Mouse (Mus musculus) CH12.LX (cell line): Measurements from ENCODE around the gene Ttll11. TPM values are rescaled to one million over a fixed set of nuclear protein-coding genes. Genes with fewer than 3 reads are reported as not detected.

Experiments used
- DNase-seq: peaks from one replicate; pipeline ENCODE4 v3.0.0-alpha.2; 2013; ENCODE audit errors: extremely low read depth
- H3K27ac ChIP-seq: 2 replicates; pipeline ENCODE4 v1.5.1; 2012; ENCODE audit warnings: low read depth, mild to moderate bottlenecking, control low read depth, moderate library complexity; ENCODE audit not compliant: insufficient read depth
- H3K27me3 ChIP-seq: replicated peaks from 2 replicates; pipeline ENCODE3; 2012; ENCODE audit warnings: inconsistent platforms
- H3K36me3 ChIP-seq, 2 experiments: replicated peaks in 1 of 2; 2 replicates each; pipeline versions ENCODE3 to v1.6.1; 2012; ENCODE audit warnings: inconsistent platforms in 1 of 2, low read length in 1 of 2, mild to moderate bottlenecking in 1 of 2, mixed read lengths in 1 of 2, moderate library complexity in 1 of 2; ENCODE audit not compliant: control insufficient read depth in 1 of 2, insufficient read depth in 1 of 2
- H3K4me1 ChIP-seq, 2 experiments: 2 replicates each; pipeline ENCODE4 v1.6.1; 2012; ENCODE audit warnings: inconsistent platforms in 1 of 2, moderate library complexity in 1 of 2; ENCODE audit not compliant: insufficient read depth in 2 of 2, control insufficient read depth in 1 of 2
- H3K4me2 ChIP-seq: 2 replicates; pipeline ENCODE4 v1.6.1; 2012; ENCODE audit warnings: low read depth, mild to moderate bottlenecking, control low read depth; ENCODE audit not compliant: poor library complexity, insufficient read depth, severe bottlenecking
- H3K4me3 ChIP-seq, 3 experiments: fragments of 150-350 bp in 1 of 3; sonication (generic) in 1 of 3; replicated peaks in 1 of 3; 2 replicates each; pipeline versions ENCODE3 to v1.5.1; 2011 to 2012; ENCODE audit warnings: low read depth in 2 of 3, low read length in 2 of 3, mild to moderate bottlenecking in 2 of 3, moderate library complexity in 2 of 3, control low read depth in 1 of 3, improper control_type of control experiment in 1 of 3, inconsistent platforms in 1 of 3, mixed read lengths in 1 of 3; ENCODE audit not compliant: poor library complexity in 1 of 3
- H3K79me2 ChIP-seq: replicated peaks from 2 replicates; pipeline ENCODE4 v1.6.1; 2012; ENCODE audit warnings: mild to moderate bottlenecking, moderate library complexity; ENCODE audit not compliant: control insufficient read depth, poor library complexity, insufficient read depth, severe bottlenecking; ENCODE audit errors: extremely low read depth
- H3K9ac ChIP-seq: 2 replicates; pipeline ENCODE4 v1.6.1; 2012; ENCODE audit warnings: low read depth, mild to moderate bottlenecking, control low read depth, moderate library complexity; ENCODE audit not compliant: insufficient read depth
- H3K9me3 ChIP-seq: replicated peaks from 2 replicates; pipeline ENCODE3; 2012; ENCODE audit warnings: low read length, inconsistent platforms, mixed read lengths
- CHD2 ChIP-seq: IDR thresholded peaks from 2 replicates; pipeline ENCODE4 v1.6.1; 2011; ENCODE audit warnings: low read length, improper control_type of control experiment
- E2F4 ChIP-seq: IDR thresholded peaks from 2 replicates; pipeline ENCODE4 v1.6.1; 2011; ENCODE audit warnings: low read depth, low read length, improper control_type of control experiment; ENCODE audit not compliant: insufficient replicate concordance
- ELF1 ChIP-seq: IDR thresholded peaks from 2 replicates; pipeline ENCODE4 v1.6.1; 2014; ENCODE audit warnings: low read depth, mild to moderate bottlenecking, inconsistent platforms, low read length, improper control_type of control experiment
- EP300 ChIP-seq: IDR thresholded peaks from 2 replicates; pipeline ENCODE4 v1.6.1; 2011; ENCODE audit warnings: low read length, improper control_type of control experiment
- HCFC1 ChIP-seq: IDR thresholded peaks from 2 replicates; pipeline ENCODE4 v1.6.1; 2012; ENCODE audit warnings: low read depth, mild to moderate bottlenecking, inconsistent platforms, low read length, improper control_type of control experiment
- JUN ChIP-seq: IDR thresholded peaks from 2 replicates; pipeline ENCODE4 v1.6.1; 2011; ENCODE audit warnings: low read depth, mild to moderate bottlenecking, low read length, improper control_type of control experiment, moderate library complexity; ENCODE audit not compliant: insufficient read depth
- MAZ ChIP-seq: IDR thresholded peaks from 2 replicates; pipeline ENCODE4 v1.6.1; 2012; ENCODE audit warnings: low read depth, mild to moderate bottlenecking, inconsistent platforms, low read length, improper control_type of control experiment, moderate library complexity
- MXI1 ChIP-seq: IDR thresholded peaks from 2 replicates; pipeline ENCODE4 v1.6.1; 2011; ENCODE audit warnings: mild to moderate bottlenecking, low read depth, low read length, improper control_type of control experiment
- MYC ChIP-seq: IDR thresholded peaks from 2 replicates; pipeline ENCODE4 v1.6.1; 2011; ENCODE audit warnings: low read depth, mild to moderate bottlenecking, improper control_type of control experiment, low read length
- NELFE ChIP-seq: IDR thresholded peaks from 2 replicates; pipeline ENCODE4 v1.6.1; 2011; ENCODE audit warnings: low read depth, low read length, improper control_type of control experiment
- NRF1 ChIP-seq: IDR thresholded peaks from 2 replicates; pipeline ENCODE4 v1.6.1; 2014; ENCODE audit warnings: low read depth, mild to moderate bottlenecking, inconsistent platforms, low read length, improper control_type of control experiment, moderate library complexity
- PAX5 ChIP-seq: IDR thresholded peaks from 2 replicates; pipeline ENCODE4 v1.6.1; 2012; ENCODE audit warnings: low read length, inconsistent platforms, mixed read lengths
- POLR2AphosphoS2 ChIP-seq: IDR thresholded peaks from 2 replicates; pipeline ENCODE4 v1.6.1; 2011; ENCODE audit warnings: low read depth, low read length, improper control_type of control experiment
- SIN3A ChIP-seq: IDR thresholded peaks from 2 replicates; pipeline ENCODE4 v1.6.1; 2012; ENCODE audit warnings: low read length, improper control_type of control experiment, inconsistent platforms
- TBP ChIP-seq: conservative IDR thresholded peaks from 2 replicates; pipeline ENCODE4 v1.6.1; 2011; ENCODE audit warnings: low read depth, low read length, improper control_type of control experiment
- TCF12 ChIP-seq: IDR thresholded peaks from 2 replicates; pipeline ENCODE4 v1.6.1; 2014; ENCODE audit warnings: low read depth, mild to moderate bottlenecking, inconsistent platforms, low read length, improper control_type of control experiment
- ZC3H11A ChIP-seq: IDR thresholded peaks from 2 replicates; pipeline ENCODE4 v1.6.1; 2012; ENCODE audit warnings: low read depth, mild to moderate bottlenecking, inconsistent platforms, low read length, improper control_type of control experiment
- ZMIZ1 ChIP-seq: IDR thresholded peaks from 2 replicates; pipeline ENCODE4 v1.6.1; 2012; ENCODE audit warnings: low read depth, mild to moderate bottlenecking, inconsistent platforms, low read length, improper control_type of control experiment
- dilution Hi-C: fragments of 300-500 bp; cut with MboI; formaldehyde crosslinking; loops from 2 replicates; pipeline ENCODE4 v1.14.3; 2020; ENCODE audit warnings: low sequenced_read_pairs; ENCODE audit not compliant: extremely low pct_unique_long_range_greater_than_20kb, extremely low pct_ligation_motif_present
- in situ Hi-C: fragments of 300-500 bp; cut with MboI; formaldehyde crosslinking; loops from 3 replicates; pipeline ENCODE4 v1.14.3; 2019; ENCODE audit warnings: low sequenced_read_pairs, low pct_ligation_motif_present, low pct_unique_long_range_greater_than_20kb, mixed read lengths
- polyA plus RNA-seq: library from polyadenylated mRNA; unstranded; fragments of >175 nt; gene quantifications from 2 replicates; pipeline ENCODE4 v1.2.1, GENCODE M21; 2012; ENCODE audit warnings: low read depth; ENCODE audit not compliant: insufficient read length
- total RNA-seq, 2 experiments: library from RNA; depleted of rRNA; stranded (reverse); fragments of 300-350 nt in 1 of 2; fragments of >200 nt in 1 of 2; gene quantifications; 2 replicates each; pipeline ENCODE4 v1.2.3; 2012 to 2014

Gene Ttll11
- total and polyA plus RNA-seq, 3 experiments = 0.04 to 0.31 (median 0.11) TPM

DNA sequence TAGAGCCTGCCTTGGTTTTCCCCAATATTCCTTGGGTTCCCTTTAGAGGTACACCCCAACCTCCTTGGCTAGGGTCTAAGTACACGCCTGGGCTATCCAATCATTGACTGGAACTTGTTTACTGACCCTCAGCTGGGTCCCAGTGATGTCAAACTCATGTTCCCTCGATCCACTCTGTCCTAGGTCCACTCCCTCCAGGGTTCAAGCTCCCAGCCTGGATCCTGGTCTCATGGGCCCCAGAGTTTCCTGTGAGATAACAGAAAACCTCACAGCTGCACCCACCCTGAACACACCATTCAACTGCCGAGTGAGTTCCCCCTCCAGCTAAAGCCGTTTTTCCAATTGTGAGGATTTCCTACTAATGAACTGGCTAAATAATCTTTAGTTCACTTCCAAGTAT, 67.6 kb downstream of the Ttll11 start:
- no peaks in the 10 kb centered on the region for H3K79me2 ChIP-seq
- peaks cover 10% of the 10 kb centered on the region for H3K9me3 ChIP-seq
- no peaks in the 10 kb centered on the region for H3K36me3 ChIP-seq
- no peak overlapping the region for H3K27ac ChIP-seq
- no peak overlapping the region for H3K4me2 ChIP-seq
- no peak for DNase-seq
- H3K27me3 ChIP-seq = peaks cover 2% of the 10 kb centered on the region
- H3K4me1 ChIP-seq = peaks cover 8 to 14% of the 10 kb centered on the region in 2 experiments
- in situ Hi-C loops = loop anchor here (25.0 kb wide), 1 partner anchor 625 kb away; no protein-coding TSS in a partner anchor
- TF ChIP-seq MAZ (no peak), CHD2 (no peak), ZC3H11A (no peak), JUN (no peak), MXI1 (no peak), TBP (no peak), EP300 (no peak), TCF12 (no peak), NRF1 (no peak), HCFC1 (no peak), SIN3A (no peak), NELFE (no peak), PAX5 (no peak), E2F4 (no peak), ELF1 (no peak)
- dilution Hi-C loops = no loop called here
- no peak overlapping the region for H3K4me3 ChIP-seq
- no peak overlapping the region for H3K9ac ChIP-seq

DNA sequence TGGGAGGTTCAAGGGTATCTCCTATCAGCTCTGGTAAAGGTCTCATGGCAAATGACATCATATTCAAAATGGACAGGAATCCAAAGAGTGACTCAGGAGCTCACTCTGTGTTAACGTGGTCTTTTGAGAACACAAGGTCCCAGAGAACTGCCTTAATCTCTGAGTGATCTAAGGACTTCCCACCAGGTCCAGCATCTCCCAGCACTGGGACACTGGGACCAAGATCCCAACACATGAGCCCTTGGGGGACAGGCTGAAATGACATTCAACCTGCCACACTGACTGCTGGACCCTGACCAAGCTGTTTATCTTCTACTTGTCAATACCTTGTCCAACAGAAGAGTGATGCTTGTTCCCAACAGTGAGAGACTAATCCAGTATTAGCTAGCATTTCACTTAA, 68.0 kb downstream of the Ttll11 start:
- Histone ChIP-seq H3K27ac (no peak overlapping the region), H3K4me2 (no peak overlapping the region), H3K27me3 (peaks cover 2% of the 10 kb centered on the region), H3K9ac (no peak overlapping the region), H3K36me3 (no peaks in the 10 kb centered on the region), H3K9me3 (peaks cover 10% of the 10 kb centered on the region), H3K4me3 (no peak overlapping the region), H3K79me2 (no peaks in the 10 kb centered on the region), H3K4me1 (peaks cover 8 to 17% of the 10 kb centered on the region in 2 experiments)
- no peak for DNase-seq
- in situ Hi-C loops = loop anchor here (25.0 kb wide), 1 partner anchor 624 kb away; no protein-coding TSS in a partner anchor
- no peak for TF ChIP-seq ZMIZ1
- TF ChIP-seq POLR2AphosphoS2 = no peak
- TF ChIP-seq MYC = no peak
- no peak for TF ChIP-seq NRF1
- dilution Hi-C loops = no loop called here
